Mouse (Mus musculus) MEL (cell line): ENCODE measurements around the gene Brd9. TPM values are rescaled to one million over a fixed set of nuclear protein-coding genes. Genes with fewer than 3 reads are reported as not detected.

Experiments used
- DNase-seq: peaks from one replicate; pipeline ENCODE4 v3.0.0; 2011; ENCODE audit warnings: low read depth, low spot score
- H3K27ac ChIP-seq: 2 replicates; pipeline ENCODE4 v1.5.1; 2012; ENCODE audit warnings: low read depth, mild to moderate bottlenecking, control low read depth, low read length, moderate library complexity; ENCODE audit not compliant: control insufficient read depth
- H3K27me3 ChIP-seq, 2 experiments: fragments of 150-350 bp in 1 of 2; sonication (generic) in 1 of 2; 2 replicates each; pipeline ENCODE4 v1.6.1; 2012; ENCODE audit warnings: low read length in 2 of 2, mild to moderate bottlenecking in 2 of 2, improper control_type of control experiment in 1 of 2, moderate library complexity in 1 of 2; ENCODE audit not compliant: insufficient read depth in 2 of 2, control insufficient read depth in 1 of 2
- H3K36me3 ChIP-seq, 2 experiments: 2 replicates each; pipeline ENCODE4 v1.6.1; 2012 to 2014; ENCODE audit warnings: low read length in 2 of 2, improper control_type of control experiment in 1 of 2, inconsistent platforms in 1 of 2, mild to moderate bottlenecking in 1 of 2; ENCODE audit not compliant: insufficient read depth in 2 of 2, control insufficient read depth in 1 of 2
- H3K4me1 ChIP-seq, 2 experiments: fragments of 150-350 bp in 1 of 2; sonication (generic) in 1 of 2; 2 replicates each; pipeline ENCODE4 v1.6.1; 2012; ENCODE audit warnings: low read length in 2 of 2, improper control_type of control experiment in 1 of 2, mild to moderate bottlenecking in 1 of 2; ENCODE audit not compliant: insufficient read depth in 2 of 2, control insufficient read depth in 1 of 2
- H3K4me3 ChIP-seq, 2 experiments: fragments of 150-350 bp in 1 of 2; sonication (generic) in 1 of 2; 2 replicates each; pipeline ENCODE4 v1.5.1; 2012; ENCODE audit warnings: low read depth in 2 of 2, low read length in 2 of 2, mild to moderate bottlenecking in 2 of 2, moderate library complexity in 2 of 2, control low read depth in 1 of 2, improper control_type of control experiment in 1 of 2; ENCODE audit not compliant: control insufficient read depth in 1 of 2, insufficient read depth in 1 of 2
- H3K79me2 ChIP-seq: 2 replicates; pipeline ENCODE4 v1.6.1; 2012; ENCODE audit warnings: mild to moderate bottlenecking, low read length, moderate library complexity; ENCODE audit not compliant: control insufficient read depth, poor library complexity, insufficient read depth
- H3K9ac ChIP-seq: 2 replicates; pipeline ENCODE4 v1.6.1; 2012; ENCODE audit warnings: low read depth, mild to moderate bottlenecking, control low read depth, low read length, moderate library complexity; ENCODE audit not compliant: control insufficient read depth, poor library complexity, severe bottlenecking
- H3K9me3 ChIP-seq: fragments of 150-350 bp; sonication (generic); replicated peaks from 2 replicates; pipeline ENCODE4 v1.6.1; 2012; ENCODE audit warnings: mild to moderate bottlenecking, low read length, improper control_type of control experiment, moderate library complexity; ENCODE audit not compliant: insufficient read depth
- BHLHE40 ChIP-seq: IDR thresholded peaks from 2 replicates; pipeline ENCODE4 v1.6.1; 2012; ENCODE audit warnings: low read depth, mild to moderate bottlenecking, inconsistent platforms, low read length, improper control_type of control experiment, borderline replicate concordance
- CHD1 ChIP-seq: IDR thresholded peaks from 2 replicates; pipeline ENCODE4 v1.6.1; 2012; ENCODE audit warnings: low read depth, mild to moderate bottlenecking, inconsistent platforms, low read length, improper control_type of control experiment
- CHD2 ChIP-seq: IDR thresholded peaks from 2 replicates; pipeline ENCODE4 v1.6.1; 2011; ENCODE audit warnings: low read length, improper control_type of control experiment
- CTCF ChIP-seq, 3 experiments: IDR thresholded peaks in 2 of 3; conservative IDR thresholded peaks in 1 of 3; 2 replicates each; pipeline ENCODE4 v1.5.1; 2011 to 2012; ENCODE audit warnings: low read length in 3 of 3, low read depth in 2 of 3, mild to moderate bottlenecking in 2 of 3, improper control_type of control experiment in 1 of 3, inconsistent platforms in 1 of 3, mixed read lengths in 1 of 3, moderate library complexity in 1 of 3; ENCODE audit not compliant: control insufficient read depth in 1 of 3, insufficient read depth in 1 of 3, poor library complexity in 1 of 3, severe bottlenecking in 1 of 3
- E2F4 ChIP-seq: IDR thresholded peaks from 2 replicates; pipeline ENCODE4 v1.6.1; 2011; ENCODE audit warnings: low read depth, low read length, improper control_type of control experiment, borderline replicate concordance
- ELF1 ChIP-seq: IDR thresholded peaks from 2 replicates; pipeline ENCODE4 v1.6.1; 2014; ENCODE audit warnings: low read depth, mild to moderate bottlenecking, inconsistent platforms, low read length, improper control_type of control experiment, moderate library complexity
- EP300 ChIP-seq, 2 experiments: IDR thresholded peaks; 2 replicates each; pipeline ENCODE4 v1.6.1; 2011; ENCODE audit warnings: improper control_type of control experiment in 2 of 2, low read length in 2 of 2, low read depth in 1 of 2, mild to moderate bottlenecking in 1 of 2
- ETS1 ChIP-seq: IDR thresholded peaks from 2 replicates; pipeline ENCODE4 v1.6.1; 2012; ENCODE audit warnings: low read depth, mild to moderate bottlenecking, inconsistent platforms, low read length, improper control_type of control experiment, moderate library complexity
- GABPA ChIP-seq: IDR thresholded peaks from 2 replicates; pipeline ENCODE4 v1.6.1; 2012; ENCODE audit warnings: low read depth, mild to moderate bottlenecking, inconsistent platforms, low read length, improper control_type of control experiment, moderate library complexity
- GATA1 ChIP-seq: IDR thresholded peaks from 2 replicates; pipeline ENCODE4 v1.6.1; 2011; ENCODE audit warnings: low read depth, low read length, improper control_type of control experiment
- HCFC1 ChIP-seq: IDR thresholded peaks from 2 replicates; pipeline ENCODE4 v1.6.1; 2012; ENCODE audit warnings: low read depth, mild to moderate bottlenecking, inconsistent platforms, low read length, improper control_type of control experiment, moderate library complexity
- KAT2A ChIP-seq: conservative IDR thresholded peaks from 2 replicates; pipeline ENCODE4 v1.6.1; 2012; ENCODE audit warnings: low read depth, low read length, improper control_type of control experiment, inconsistent platforms
- MAZ ChIP-seq: IDR thresholded peaks from 2 replicates; pipeline ENCODE4 v1.6.1; 2012; ENCODE audit warnings: low read depth, mild to moderate bottlenecking, inconsistent platforms, low read length, improper control_type of control experiment
- MEF2A ChIP-seq: IDR thresholded peaks from 2 replicates; pipeline ENCODE4 v1.6.1; 2014; ENCODE audit warnings: low read depth, mild to moderate bottlenecking, inconsistent platforms, low read length, improper control_type of control experiment; ENCODE audit not compliant: poor library complexity, insufficient replicate concordance, severe bottlenecking; ENCODE audit errors: extremely low read depth
- MYB ChIP-seq: IDR thresholded peaks from 2 replicates; pipeline ENCODE4 v1.6.1; 2011; ENCODE audit warnings: mild to moderate bottlenecking, low read depth, low read length, improper control_type of control experiment
- NELFE ChIP-seq: IDR thresholded peaks from 2 replicates; pipeline ENCODE4 v1.6.1; 2011; ENCODE audit warnings: low read depth, low read length, improper control_type of control experiment
- POLR2A ChIP-seq, 2 experiments: IDR thresholded peaks; 2 replicates each; pipeline ENCODE4 v1.6.1; 2011 to 2012; ENCODE audit warnings: low read length in 2 of 2, mild to moderate bottlenecking in 2 of 2, control low read depth in 1 of 2, improper control_type of control experiment in 1 of 2, low read depth in 1 of 2, moderate library complexity in 1 of 2; ENCODE audit not compliant: control insufficient read depth in 1 of 2, insufficient read depth in 1 of 2, poor library complexity in 1 of 2
- POLR2AphosphoS2 ChIP-seq: IDR thresholded peaks from 2 replicates; pipeline ENCODE4 v1.6.1; 2011; ENCODE audit warnings: low read length, improper control_type of control experiment
- POLR2AphosphoS5 ChIP-seq: IDR thresholded peaks from 2 replicates; pipeline ENCODE4 v1.6.1; 2012; ENCODE audit warnings: low read depth, borderline replicate concordance, mild to moderate bottlenecking, inconsistent platforms, low read length, moderate library complexity, mixed read lengths
- RAD21 ChIP-seq: IDR thresholded peaks from 2 replicates; pipeline ENCODE4 v1.6.1; 2011; ENCODE audit warnings: mild to moderate bottlenecking, low read depth, low read length, improper control_type of control experiment
- TBP ChIP-seq: IDR thresholded peaks from 2 replicates; pipeline ENCODE4 v1.8.0; 2011; ENCODE audit warnings: low read depth, low read length, improper control_type of control experiment
- TCF12 ChIP-seq: IDR thresholded peaks from 2 replicates; pipeline ENCODE4 v1.6.1; 2014; ENCODE audit warnings: low read depth, mild to moderate bottlenecking, inconsistent platforms, low read length, improper control_type of control experiment, moderate library complexity
- UBTF ChIP-seq: IDR thresholded peaks from 2 replicates; pipeline ENCODE4 v1.6.1; 2012; ENCODE audit warnings: low read depth, mild to moderate bottlenecking, inconsistent platforms, low read length, improper control_type of control experiment, moderate library complexity, borderline replicate concordance; ENCODE audit not compliant: insufficient read depth
- USF2 ChIP-seq, 2 experiments: IDR thresholded peaks; 2 replicates each; pipeline ENCODE4 v1.6.1; 2011 to 2012; ENCODE audit warnings: improper control_type of control experiment in 2 of 2, low read length in 2 of 2, borderline replicate concordance in 1 of 2, inconsistent platforms in 1 of 2, low read depth in 1 of 2, mild to moderate bottlenecking in 1 of 2; ENCODE audit not compliant: insufficient read depth in 1 of 2
- ZC3H11A ChIP-seq: IDR thresholded peaks from 2 replicates; pipeline ENCODE4 v1.6.1; 2012; ENCODE audit warnings: low read depth, mild to moderate bottlenecking, inconsistent platforms, low read length, improper control_type of control experiment
- ZMIZ1 ChIP-seq: IDR thresholded peaks from 2 replicates; pipeline ENCODE4 v1.6.1; 2012; ENCODE audit warnings: low read depth, mild to moderate bottlenecking, inconsistent platforms, low read length, improper control_type of control experiment, moderate library complexity
- polyA plus RNA-seq, 2 experiments: library from polyadenylated mRNA; stranded (reverse) in 1 of 2; unstranded in 1 of 2; fragments of >175 nt in 1 of 2; fragments of >200 nt in 1 of 2; gene quantifications; 2 replicates each; pipeline versions ENCODE4 v1.2.1 to v1.2.4; 2012; ENCODE audit warnings: low replicate concordance in 2 of 2, low read depth in 1 of 2; ENCODE audit not compliant: insufficient read length in 2 of 2, insufficient read depth in 1 of 2, missing spikeins in 1 of 2
- total RNA-seq: library from RNA; depleted of rRNA; stranded (reverse); fragments of 300-350 nt; gene quantifications from 2 replicates; pipeline ENCODE4 v1.2.3, GENCODE M21; 2012

The Brd9 gene
- total and polyA plus RNA-seq, 3 experiments, result 21.4 to 29.2 TPM; not detected in 1

DNA sequence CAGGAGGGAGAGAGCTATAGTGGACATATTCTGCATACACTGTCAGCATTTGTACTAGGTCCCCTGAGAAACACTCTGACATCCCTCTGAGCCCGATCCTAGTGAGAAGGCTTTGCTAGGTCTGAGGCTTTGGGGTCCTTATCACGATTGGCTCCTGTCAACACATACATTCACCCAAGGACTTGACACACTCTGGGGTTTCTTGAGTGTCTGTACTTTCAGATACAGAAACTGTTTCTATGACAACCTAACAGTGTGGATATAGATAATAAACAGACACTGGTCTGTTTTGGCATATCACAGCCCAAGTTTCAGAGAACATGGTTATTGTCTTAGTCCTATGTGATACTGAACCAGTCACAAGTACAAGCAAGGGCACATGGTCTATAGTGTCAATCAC is 53.1 kb downstream of the Brd9 start (continued):
- TF ChIP-seq ETS1, result peak; percentile 50; the same call in 1 of the 2 replicates

DNA sequence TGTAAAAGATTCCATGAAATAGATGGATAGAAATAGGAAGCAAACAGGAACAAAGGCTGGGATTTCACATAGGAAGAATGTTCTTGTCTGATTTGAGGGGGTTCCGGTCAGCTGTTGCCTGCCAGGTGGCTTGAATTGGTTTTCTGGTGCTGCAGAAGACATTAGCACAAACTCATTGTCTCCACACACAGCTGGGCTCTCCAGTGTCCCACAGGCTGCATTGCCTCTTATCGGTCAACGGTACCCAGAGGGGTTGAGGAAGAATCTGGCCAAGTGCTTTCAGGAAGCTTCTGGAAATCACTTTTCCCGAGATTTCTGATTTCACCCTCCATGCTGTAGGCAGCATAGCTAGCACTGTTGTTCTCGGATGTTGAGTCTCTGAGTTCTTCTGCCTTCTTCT is 53.7 kb downstream of the Brd9 start:
- no peak overlapping the region for H3K27ac ChIP-seq
- no peak overlapping the region for H3K4me3 ChIP-seq
- no peak for DNase-seq
- peaks cover 0 to 17% of the 10 kb centered on the region in 2 experiments; a peak in 2 of 4 replicates for H3K36me3 ChIP-seq
- no peak for TF ChIP-seq NELFE
- no peak for TF ChIP-seq UBTF
- TF ChIP-seq CHD1, result no peak
- TF ChIP-seq E2F4, result no peak
- TF ChIP-seq EP300 (IDR thresholded peaks at IDR 0.05; ENCODE audit: low read depth in 1 of 2, low read length in 2 of 2), result no peak
- no peak for TF ChIP-seq GABPA
- TF ChIP-seq TCF12, result no peak
- no peak for TF ChIP-seq MEF2A
- TF ChIP-seq KAT2A, result no peak
- TF ChIP-seq ELF1, result no peak
- TF ChIP-seq HCFC1, result no peak
- TF ChIP-seq POLR2A (IDR thresholded peaks at IDR 0.05; ENCODE audit: control insufficient read depth in 1 of 2, insufficient read depth in 1 of 2, low read depth in 1 of 2, low read length in 2 of 2, poor library complexity in 1 of 2), result no peak
- peaks cover 2 to 14% of the 10 kb centered on the region in 2 experiments; a peak in 2 of 4 replicates for H3K4me1 ChIP-seq
- no peaks in the 10 kb centered on the region for H3K9me3 ChIP-seq
- H3K9ac ChIP-seq, result no peak overlapping the region
- H3K27me3 ChIP-seq, result no peaks in the 10 kb centered on the region
- H3K79me2 ChIP-seq, result no peaks in the 10 kb centered on the region

DNA sequence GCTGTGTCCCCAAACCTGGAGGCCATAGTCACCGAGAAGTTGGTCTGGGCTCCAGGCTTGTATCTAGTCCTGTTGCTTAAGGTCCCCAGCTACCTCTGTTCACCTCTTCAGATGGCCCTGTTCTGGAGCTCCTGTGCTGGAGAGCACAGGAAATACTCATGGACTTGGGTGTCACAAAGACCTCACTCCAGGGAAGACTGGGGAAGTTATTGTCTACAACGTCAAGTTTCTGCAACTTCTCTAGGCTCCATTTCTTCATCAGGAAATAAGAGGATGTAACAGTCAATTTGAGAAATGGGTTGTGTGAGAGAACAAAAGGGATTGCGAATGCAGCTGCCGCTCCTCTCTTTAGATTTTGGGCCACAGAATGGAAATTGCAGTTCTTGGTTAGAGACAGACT is 58.8 kb downstream of the Brd9 start:
- Histone ChIP-seq H3K36me3 (peaks cover 0 to 3% of the 10 kb centered on the region in 2 experiments; a peak in 2 of 4 replicates), H3K4me1 (peaks cover 0 to 2% of the 10 kb centered on the region in 2 experiments; a peak in 2 of 4 replicates), H3K27ac (no peak overlapping the region)
- TF ChIP-seq CTCF (IDR thresholded peaks at IDR 0.05 in 2 of 3, conservative IDR thresholded peaks at IDR 0.05 in 1 of 3; ENCODE audit: control insufficient read depth in 1 of 3, insufficient read depth in 1 of 3, low read depth in 2 of 3, low read length in 3 of 3, poor library complexity in 1 of 3, severe bottlenecking in 1 of 3) (no peak), TBP (no peak), POLR2AphosphoS5 (no peak), ZC3H11A (no peak), HCFC1 (no peak), ZMIZ1 (no peak), CHD2 (no peak), RAD21 (no peak), POLR2A (IDR thresholded peaks at IDR 0.05; ENCODE audit: control insufficient read depth in 1 of 2, insufficient read depth in 1 of 2, low read depth in 1 of 2, low read length in 2 of 2, poor library complexity in 1 of 2) (no peak), MAZ (no peak), BHLHE40 (no peak), GABPA (no peak), CHD1 (no peak), GATA1 (no peak), MYB (no peak), USF2 (IDR thresholded peaks at IDR 0.05; ENCODE audit: borderline replicate concordance in 1 of 2, insufficient read depth in 1 of 2, low read depth in 1 of 2, low read length in 2 of 2) (no peak), KAT2A (no peak), POLR2AphosphoS2 (no peak)
- TF ChIP-seq, all 39 proteins: peak for 0
- DNase-seq, result no peak
- H3K9ac ChIP-seq, result no peak overlapping the region
- no peaks in the 10 kb centered on the region for H3K79me2 ChIP-seq
- peaks cover 0 to 1% of the 10 kb centered on the region in 2 experiments; a peak in 2 of 4 replicates for H3K27me3 ChIP-seq
- no peaks in the 10 kb centered on the region for H3K9me3 ChIP-seq
- no peak overlapping the region for H3K4me3 ChIP-seq
